Mouse (Mus musculus): ENCODE measurements at regions not wholly inside any gene's neighbourhood (a gene's known extent, or its start where the extent isn't known, plus 50 kb on each side); places are given as distances from the start of the nearest gene placed in this dataset.

DNA sequence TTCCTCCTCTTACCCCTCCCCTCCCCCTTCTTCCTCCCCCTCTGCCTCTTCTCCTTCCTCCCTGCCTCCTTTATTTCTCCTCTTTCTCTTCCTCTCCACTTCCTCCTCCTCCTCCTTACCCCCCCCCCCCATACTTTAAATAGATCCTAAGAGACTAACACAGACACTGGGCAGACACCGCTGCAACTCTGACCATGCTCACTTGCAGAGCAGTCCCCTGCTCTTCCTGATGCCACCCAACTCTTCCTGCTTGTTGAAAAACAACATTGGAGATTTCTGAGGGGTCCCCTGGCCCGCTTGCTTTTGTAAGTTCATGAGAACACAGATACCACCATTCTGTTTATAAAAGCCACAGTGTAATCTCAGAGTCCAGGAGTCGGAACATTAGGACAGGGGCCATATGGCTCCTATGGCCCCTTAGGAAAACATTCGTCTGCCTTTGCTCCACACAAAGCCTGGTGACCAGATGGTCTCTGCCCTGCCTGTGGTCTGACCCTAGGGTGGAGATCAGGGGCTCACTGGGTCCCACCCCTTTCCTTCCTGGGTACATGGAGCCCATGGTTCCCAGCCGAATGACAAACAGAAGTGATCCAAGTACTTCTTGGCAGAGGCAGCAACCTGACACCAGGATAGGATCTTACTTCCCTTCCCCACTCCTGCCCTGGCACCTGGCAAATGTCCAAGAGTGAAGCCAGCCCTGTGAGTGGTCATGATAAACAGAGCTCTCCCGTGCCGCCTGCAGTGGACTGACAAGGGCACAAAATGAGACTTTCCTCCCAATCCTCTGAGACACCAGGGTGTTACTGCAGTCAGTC lies 123.1 kb downstream of the Ets2 start:
- intact Hi-C loops (cut with DNase I; ENCODE audit: low total_unique reads) = no loop called here
- DNase-seq = peak; percentile 50

DNA sequence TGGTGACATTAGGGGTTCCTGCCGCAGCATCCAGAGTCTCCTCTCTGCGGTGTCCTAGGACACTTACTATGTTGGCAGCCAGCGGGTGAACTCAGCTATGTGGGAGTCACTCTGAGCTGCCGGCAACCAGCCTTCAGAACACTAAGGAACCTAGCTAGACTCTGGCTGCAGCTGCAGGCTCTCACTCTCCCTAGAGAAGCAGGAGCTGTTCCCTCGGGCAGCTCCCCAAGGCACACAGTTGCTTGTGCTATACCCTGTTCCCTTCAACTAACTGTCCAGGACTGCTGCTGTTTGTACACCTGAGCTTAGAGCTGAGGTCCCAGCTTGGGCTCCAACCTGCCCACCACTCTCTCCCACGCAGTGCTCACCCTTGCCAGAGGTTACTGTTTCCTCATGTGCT lies 121.9 kb downstream of the Ets2 start:
- intact Hi-C loops (cut with DNase I; ENCODE audit: low total_unique reads) = no loop called here

DNA sequence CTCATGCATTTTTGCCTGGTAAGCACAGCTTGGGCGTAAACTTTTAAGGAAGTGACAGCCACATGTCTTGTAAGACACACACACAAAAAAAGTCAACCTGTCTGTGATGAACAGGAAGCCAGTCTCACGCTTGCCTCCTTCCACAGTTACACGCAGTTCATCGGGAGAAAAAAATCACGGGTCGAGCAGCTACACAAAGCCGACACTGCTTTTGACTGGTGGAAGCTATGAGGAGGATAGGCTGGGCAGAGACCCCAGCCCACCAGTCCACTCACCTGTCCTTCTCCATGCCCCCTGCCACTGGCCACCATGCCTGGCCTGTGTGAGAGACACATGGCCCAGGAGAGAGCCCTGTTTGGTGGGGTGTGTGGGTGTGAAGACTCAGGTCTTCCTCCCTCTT lies 119.2 kb downstream of the Ets2 start:
- intact Hi-C loops (cut with DNase I; ENCODE audit: low total_unique reads) = no loop called here
- DNase-seq = no peak

More for the DNA sequence above, 121.9 kb downstream of the Ets2 start:
- DNase-seq = no peak

DNA sequence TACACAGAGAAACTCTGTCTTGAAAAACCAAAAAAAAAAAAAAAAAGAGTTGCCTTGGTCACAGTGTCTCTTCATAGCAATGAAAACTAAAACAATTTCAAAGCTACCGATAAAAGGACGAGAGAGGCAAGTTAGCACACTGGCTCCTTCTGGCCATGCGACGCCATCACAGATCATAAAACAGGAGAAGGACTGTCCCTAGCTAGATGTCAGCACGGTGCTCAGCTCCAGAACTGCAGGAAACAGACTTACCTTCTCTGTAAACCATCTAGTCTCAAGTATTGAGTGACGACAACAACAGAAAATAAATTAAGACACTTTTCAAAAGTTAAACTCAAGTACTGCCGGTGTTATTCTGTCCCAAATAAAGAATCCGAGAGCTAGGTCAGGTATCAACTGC lies 118.7 kb downstream of the Ets2 start:
- DNase-seq = no peak
- intact Hi-C loops (cut with DNase I; ENCODE audit: low total_unique reads) = no loop called here

DNA sequence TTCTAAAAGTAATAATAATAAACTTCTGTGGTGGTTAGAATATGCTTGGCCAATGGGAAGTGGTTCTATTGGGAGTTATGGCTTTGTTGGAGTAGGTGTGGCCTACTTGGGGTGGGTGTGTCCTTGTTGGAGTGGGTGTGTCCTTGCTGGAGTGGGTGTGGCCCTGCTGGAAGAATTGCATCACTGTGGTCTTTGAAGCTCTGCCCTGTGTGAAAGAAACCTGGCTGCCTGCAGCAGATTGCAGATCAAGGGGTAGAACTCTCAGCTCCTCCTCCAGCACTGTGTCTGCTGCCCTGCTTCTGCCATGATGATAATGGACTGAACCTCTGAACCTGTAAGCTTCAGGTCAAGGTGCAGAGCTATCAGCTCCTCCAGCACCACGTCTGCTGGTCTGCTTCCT lies 118.1 kb downstream of the Ets2 start:
- intact Hi-C loops (cut with DNase I; ENCODE audit: low total_unique reads) = no loop called here

DNA sequence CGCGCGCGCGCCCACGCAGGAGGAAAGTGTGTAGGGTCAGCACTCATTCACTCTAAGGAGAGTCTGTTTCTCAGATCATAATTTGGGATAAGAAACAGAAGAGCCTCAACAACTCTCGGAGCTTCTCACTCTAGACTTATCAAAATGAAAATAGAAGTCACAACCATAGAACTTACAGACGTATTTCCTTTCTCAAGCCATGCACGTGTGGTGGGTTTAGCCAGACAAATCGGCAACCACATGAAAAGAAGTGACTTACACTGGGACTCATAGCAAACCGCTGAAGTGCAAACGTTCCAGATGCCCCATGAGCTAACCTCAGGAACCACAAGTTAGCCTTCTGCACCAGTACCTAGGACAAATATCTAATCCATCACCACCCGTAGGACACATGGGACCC lies 114.1 kb downstream of the Ets2 start:
- DNase-seq = no peak
- intact Hi-C loops (cut with DNase I; ENCODE audit: low total_unique reads) = no loop called here

More for the DNA sequence above, 118.1 kb downstream of the Ets2 start:
- no peak for DNase-seq

DNA sequence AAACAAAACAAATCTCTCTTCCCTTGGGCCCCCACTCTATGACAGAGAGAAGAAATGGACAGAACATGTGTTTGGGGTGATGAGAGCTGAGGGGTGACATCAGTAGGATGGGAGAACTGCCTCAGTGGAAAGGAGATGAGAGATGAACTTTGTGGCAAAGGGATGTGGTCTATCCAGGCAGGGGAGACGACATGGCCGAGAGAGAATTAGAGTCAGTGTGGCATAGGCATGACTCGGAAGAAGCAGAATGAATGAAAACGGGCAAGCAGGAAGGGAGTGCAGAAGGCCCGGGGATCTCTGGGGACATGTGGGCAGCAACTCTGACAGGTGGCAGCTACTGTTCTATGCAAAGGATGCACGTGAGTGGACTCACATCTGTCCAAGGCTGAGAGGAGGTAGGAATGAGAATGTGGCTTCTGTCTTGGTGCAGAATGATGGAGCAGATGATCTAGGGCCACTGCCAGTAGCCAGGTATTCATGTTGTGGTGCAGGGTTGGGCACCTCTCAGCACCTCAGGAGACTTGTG lies 113.4 kb downstream of the Ets2 start:
- no peak for DNase-seq
- intact Hi-C loops (cut with DNase I; ENCODE audit: low total_unique reads) = no loop called here

DNA sequence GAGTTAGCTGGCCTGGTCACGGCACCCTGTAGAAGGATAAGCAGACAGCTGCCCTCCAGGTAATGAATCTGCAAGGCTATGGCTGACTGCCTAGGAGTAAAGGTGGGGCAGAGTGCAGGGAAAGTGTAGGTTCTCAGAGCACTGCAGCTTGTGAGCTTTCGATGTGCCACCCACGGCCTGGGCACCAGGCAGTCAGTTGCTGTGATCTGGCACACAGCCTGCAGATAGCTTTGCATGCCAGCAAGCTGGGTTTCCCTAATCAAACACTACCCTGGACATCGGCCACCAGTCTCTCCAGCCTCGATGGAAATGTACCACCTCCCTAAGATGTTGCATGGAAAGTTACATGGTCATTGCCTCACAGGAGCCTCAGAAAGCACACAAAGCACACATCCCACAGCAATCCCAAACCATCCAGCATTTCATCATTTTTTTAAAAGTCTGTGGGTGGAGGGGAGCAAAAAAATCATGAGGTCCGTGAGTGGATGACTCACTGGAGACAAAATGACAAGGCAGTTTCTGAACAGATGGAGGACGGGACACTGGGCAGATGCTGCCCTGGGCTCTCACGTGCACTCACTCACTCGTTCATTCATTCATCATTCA lies 112.7 kb downstream of the Ets2 start:
- intact Hi-C loops (cut with DNase I; ENCODE audit: low total_unique reads) = no loop called here
- DNase-seq = peak; percentile 21

DNA sequence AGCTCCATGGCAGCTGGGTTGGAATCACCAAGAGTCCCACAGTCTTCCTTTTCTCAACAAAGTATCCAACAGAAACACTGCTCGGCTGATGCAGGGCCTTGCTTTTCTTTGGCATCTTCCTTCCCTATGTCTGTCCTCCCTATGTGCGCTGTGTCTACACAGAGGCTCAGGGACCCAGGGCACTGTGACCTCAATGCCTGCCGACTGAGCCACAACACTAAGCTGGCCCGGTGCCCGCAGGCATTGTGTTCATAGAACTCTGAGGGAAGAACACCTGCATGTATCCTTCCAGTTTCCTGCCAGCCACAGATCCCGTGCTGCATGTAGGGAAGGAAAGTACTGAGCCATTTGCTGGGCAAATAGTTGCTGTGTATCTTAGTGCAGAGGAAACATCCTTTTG lies 109.2 kb downstream of the Ets2 start:
- intact Hi-C loops (cut with DNase I; ENCODE audit: low total_unique reads) = no loop called here
- DNase-seq = peak; percentile 65

DNA sequence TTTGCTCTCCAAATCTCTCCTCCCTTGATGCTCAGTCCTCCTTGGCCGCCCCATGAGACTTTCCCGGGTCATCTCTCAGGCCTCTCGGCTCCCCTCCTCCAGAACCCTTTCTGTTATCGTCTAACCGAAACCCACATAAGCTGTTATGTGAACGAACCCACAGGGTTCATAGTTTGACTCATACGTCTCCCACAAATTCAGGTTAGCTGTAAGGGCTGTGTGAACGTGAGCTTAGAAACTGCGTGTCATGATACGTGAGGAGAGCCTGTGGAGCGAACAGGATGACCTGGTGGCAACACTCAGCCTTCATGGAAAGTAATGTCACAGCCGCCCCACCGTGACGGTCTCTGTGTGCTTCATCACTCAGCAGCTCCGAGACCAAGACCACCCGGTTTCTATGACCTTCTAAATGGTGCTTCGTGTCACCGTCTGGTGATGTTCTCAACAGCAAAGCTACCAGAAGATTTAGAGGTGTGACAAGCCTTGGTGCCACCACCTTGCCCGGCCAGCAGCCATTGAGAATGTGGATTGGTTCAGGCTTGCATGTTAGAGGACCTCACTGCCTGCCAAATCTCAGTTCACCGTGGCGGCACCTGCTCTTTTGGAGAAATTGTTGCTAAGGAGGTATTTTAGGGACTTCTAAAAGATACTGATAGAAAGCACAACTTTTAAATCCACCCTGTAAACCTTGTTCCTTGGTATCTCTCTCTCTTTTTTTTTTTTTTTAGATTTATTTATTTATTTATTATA lies 107.4 kb downstream of the Ets2 start:
- intact Hi-C loops (cut with DNase I; ENCODE audit: low total_unique reads) = no loop called here
- no peak for DNase-seq

DNA sequence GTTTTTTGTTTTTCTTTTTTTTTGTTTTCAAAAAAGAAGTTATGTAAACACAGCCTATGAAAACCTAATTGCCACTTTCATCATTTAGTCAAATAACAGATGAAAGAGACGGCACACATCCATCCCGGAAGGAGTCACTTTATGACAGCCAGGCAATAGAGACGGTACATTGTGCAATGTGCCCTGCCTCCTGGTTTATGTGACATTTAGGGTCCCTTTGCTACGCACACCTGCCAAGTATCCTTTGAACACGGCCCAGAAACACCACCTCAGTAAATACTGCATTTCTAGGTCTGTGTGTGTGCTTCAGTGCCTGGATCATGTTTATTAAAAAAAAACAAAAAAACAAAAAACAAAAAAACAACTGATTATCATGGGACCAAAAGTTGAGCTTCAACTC lies 104.6 kb downstream of the Ets2 start:
- intact Hi-C loops (cut with DNase I; ENCODE audit: low total_unique reads) = no loop called here
- DNase-seq = no peak

DNA sequence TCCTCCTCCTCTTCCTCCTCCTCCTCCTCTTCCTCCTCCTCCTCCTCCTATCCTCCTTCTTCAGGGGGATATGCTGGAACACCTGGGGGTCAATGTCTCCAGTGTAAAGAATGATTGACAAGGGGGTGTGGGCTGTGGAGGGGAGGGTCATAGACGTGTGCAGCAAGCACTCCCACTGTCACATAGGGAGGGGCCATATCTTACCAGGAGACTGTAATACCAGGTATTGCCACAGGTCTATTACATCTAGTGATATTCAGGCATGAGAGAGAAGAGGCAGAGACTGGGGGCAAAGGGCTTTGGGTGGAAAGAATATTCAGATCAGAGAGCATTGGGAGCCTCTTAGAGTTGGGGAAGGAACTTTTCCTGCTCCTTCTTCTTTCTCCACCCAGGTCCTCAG lies 102.3 kb downstream of the Ets2 start:
- intact Hi-C loops (cut with DNase I; ENCODE audit: low total_unique reads) = no loop called here
- no peak for DNase-seq

DNA sequence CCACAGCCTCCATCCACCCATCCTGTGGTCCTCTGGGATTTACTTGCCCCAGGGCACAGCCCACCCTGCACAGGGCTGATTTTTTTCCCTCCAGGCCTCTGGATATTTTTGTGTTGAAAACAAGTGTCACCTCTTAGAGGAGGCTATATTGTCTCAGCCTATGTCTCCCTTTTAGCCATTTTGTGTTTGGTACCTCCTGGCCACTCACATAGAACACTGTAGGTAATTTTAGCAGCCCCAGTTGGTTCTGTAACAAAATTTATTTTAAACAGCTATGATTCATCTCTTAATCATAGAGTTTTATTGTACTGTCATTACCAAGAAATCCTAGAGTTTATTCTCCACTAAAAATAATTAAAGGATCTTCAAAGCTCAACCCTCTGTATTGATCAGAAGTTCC lies 100.8 kb downstream of the Ets2 start:
- intact Hi-C loops (cut with DNase I; ENCODE audit: low total_unique reads) = no loop called here
- no peak for DNase-seq

DNA sequence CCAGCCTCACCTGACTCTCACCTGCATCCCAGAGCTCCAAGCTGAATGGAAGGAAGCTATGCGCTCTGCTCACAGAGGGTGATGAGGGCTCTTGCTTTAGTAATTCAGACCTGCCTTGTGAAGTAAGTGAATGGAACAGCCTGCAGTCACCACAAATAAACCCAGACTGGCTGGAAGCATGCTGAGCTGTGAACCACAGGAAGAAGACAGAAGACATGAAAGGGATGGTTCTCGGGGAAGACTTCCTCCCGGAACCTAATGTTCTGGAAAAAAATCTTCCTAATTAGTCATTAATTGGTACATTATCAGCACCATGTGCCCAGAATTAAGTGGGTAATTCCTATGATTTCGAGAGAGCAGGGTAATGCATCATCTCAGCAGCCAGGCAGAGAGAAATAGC lies 100.3 kb downstream of the Ets2 start:
- intact Hi-C loops (cut with DNase I; ENCODE audit: low total_unique reads) = no loop called here

DNA sequence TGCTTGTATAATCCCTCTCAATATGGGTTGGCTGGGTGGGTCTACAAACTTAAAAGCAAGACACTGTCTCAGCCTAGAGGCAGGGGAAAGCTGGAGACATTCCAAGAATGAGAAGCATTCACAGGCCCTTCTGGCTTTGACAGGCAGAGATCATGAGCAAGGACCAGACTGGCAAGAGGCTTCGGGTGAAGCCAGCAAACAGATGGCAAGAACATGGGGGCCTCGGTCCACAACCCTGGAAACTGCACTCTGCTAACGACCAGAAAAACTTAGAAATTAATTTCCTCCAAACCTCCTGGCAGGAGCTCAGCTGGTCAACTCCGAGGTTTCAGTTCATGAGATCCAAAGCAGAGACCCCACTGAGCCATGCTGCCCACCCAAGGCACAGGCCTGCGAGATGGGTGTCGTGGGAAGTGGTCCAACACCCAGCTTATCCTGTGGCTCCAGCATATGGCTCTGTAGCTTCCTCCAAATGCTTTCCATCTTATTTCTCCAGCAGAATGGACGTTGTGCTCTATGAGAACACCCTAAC lies 99.1 kb downstream of the Ets2 start:
- intact Hi-C loops (cut with DNase I; ENCODE audit: low total_unique reads) = no loop called here

More for the DNA sequence above, 100.3 kb downstream of the Ets2 start:
- DNase-seq = no peak

DNA sequence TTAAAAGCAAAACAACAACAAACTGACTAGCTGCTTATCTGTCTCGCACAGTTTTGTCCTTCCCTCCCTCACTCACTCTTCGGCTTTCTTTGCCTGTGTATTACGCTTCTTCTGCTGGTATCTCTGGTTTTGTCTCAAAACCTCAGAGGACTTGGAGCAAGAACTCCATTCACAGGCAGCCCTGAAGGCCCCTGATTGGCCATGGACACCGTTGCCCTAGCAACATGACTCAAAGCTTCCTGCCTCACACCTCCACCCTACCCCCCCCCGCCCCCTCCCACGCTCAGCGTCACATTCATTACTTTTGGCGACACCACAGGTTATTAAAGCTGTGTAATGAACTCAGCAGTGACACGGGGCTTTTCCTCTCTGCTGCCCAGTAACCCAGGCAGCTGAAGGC lies 96.7 kb downstream of the Ets2 start:
- no peak for DNase-seq
- intact Hi-C loops (cut with DNase I; ENCODE audit: low total_unique reads) = no loop called here

More for the DNA sequence above, 99.1 kb downstream of the Ets2 start:
- no peak for DNase-seq

DNA sequence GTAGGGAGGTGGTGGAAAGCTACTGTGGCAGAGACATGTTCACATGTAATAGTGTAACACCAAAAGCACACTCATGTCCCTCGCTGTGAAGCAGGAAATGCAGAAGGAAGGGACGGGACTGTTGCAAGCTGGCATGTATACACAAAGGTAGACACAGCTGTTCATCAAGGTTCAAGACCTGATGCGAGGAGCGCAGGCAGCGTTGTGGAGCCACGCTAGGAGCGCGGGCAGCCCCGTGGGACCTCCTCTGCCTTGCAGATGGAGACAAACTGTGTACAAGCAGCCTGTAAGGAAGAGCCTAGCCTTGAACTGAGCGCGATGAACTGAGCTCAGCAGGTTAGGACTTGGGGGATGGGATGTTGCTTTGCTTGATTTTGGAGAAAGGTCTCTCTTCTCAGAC lies 96.2 kb downstream of the Ets2 start:
- intact Hi-C loops (cut with DNase I; ENCODE audit: low total_unique reads) = no loop called here
- no peak for DNase-seq

DNA sequence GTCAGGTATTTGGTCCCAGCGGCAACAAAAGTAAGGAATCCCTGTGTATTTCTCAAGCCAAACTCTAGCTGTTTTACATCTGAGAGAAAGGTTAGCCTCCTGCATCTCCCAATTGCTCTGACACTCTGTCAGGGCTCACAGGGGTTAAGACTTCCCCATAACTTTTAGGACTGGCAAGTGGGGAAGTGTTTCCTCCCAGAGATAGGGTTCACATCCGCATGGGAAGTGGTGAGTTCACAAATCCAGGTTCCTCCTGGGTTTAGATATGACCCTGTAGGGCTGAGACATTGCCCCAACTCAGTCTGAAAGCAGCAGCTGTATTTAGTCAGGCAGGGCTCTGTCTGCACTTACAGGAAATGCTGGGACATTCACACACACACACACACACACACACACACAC lies 95.3 kb downstream of the Ets2 start:
- no peak for DNase-seq
- intact Hi-C loops (cut with DNase I; ENCODE audit: low total_unique reads) = no loop called here

DNA sequence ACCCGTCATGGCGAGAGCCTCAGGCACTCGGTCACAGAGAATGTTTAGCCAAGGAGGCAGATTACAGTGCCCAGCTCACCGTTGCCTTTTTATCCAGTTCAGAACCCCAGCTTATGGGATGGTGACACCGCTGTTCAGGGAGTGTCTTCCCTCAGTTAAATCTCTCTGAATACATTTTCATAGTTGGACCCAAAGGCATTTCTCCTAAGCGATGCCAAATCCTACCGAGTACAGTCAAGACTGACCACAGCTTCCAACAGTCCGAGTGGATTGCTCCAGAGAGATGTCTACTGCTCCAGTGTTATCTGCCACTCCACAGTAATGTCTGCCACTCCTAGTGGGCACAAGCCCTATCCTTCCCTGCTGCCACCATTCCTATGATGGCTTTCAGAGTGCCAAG lies 93.0 kb downstream of the Ets2 start:
- DNase-seq = no peak
- intact Hi-C loops (cut with DNase I; ENCODE audit: low total_unique reads) = no loop called here

DNA sequence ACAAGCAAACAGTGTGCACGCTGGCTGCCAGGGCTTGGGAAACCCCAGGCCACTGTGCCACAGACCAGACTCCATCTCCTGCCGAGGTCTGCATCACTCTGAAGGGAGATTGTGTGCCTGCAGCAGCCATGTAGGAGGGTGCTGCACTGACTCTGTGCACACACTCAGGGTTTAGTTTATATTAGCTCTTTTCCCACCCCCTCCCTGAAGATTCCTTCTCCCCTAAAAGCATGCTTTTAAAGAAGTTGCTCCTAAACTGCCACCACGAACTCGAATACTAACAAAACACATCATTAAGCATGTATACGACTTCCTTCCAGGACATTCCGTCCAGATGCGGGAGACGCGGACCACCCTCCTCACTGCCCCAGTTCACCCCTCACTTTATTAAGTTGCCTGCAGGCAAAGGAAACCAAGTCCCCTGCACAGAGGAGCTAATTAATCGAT lies 92.4 kb downstream of the Ets2 start:
- no peak for DNase-seq
- intact Hi-C loops (cut with DNase I; ENCODE audit: low total_unique reads) = no loop called here

Measured in gastrocnemius, postnatal 14 days (tissue).